In the genomic region with DNA sequence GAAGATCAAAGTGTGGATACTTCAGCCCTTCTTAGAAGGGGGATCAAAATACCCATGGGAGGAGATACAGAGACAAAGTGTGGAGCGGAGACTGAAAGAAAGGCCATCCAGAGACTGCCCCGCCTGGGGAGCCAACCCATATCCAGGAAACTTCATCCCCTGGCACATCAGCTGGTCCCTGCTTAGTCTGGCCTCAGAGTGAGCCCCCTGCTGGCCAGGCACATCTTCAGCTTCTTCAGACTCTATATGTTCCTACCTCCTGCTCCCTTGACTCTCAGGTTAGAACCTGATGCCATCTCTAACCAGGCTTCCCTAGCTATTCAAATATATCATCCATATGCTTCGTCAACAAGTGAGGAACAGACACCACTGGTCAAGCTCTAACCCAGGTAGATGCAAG, we compare ENCODE assay signal across 10 mouse cellular contexts. TPM values are rescaled to one million over a fixed set of nuclear protein-coding genes. Genes with fewer than 3 reads are reported as not detected.
A peak's percentile ranks its signal among the peaks of the same experiment; 100 is the strongest.
DNase-seq lines count a peak whose midpoint lies in the region; ATAC-seq and TF ChIP-seq lines count a peak whose summit lies in the region.
"Had no signal": no experiment of that assay in that cellular context is flagged by ENCODE, and none has a peak within 500 bp of the region (broad histone marks: within the 10 kb centered on the region; RNA-seq: fewer than 3 reads in every experiment).

No protein-coding gene starts in this region.

- no peaks in the 10 kb centered on the region for H3K9me3 ChIP-seq in heart, embryonic 12.5 days (replicated peaks)
- no peaks in the 10 kb centered on the region for H3K9me3 ChIP-seq in forebrain, embryonic 15.5 days
- H3K9me3 ChIP-seq: neural tube, embryonic 12.5 days had no signal

- no peak overlapping the region for H3K4me3 ChIP-seq in heart, embryonic 12.5 days
- no peak overlapping the region for H3K4me3 ChIP-seq in embryonic fibroblast, embryonic 13.5 days (ENCODE audit: insufficient read depth, low read length)
- H3K4me3 ChIP-seq in lung, adult 2 months (replicated peaks; ENCODE audit: extremely low read depth, low read depth, low read length): no peak overlapping the region
- H3K4me3 ChIP-seq in forebrain, embryonic 15.5 days: no peak overlapping the region
- H3K4me3 ChIP-seq: neural tube, embryonic 12.5 days had no signal

- H3K27me3 ChIP-seq in heart, embryonic 12.5 days (replicated peaks): no peaks in the 10 kb centered on the region
- H3K27me3 ChIP-seq in forebrain, embryonic 15.5 days: no peaks in the 10 kb centered on the region
- H3K27me3 ChIP-seq: neural tube, embryonic 12.5 days had no signal

- H3K9ac ChIP-seq in heart, embryonic 12.5 days: no peak overlapping the region
- no peak overlapping the region for H3K9ac ChIP-seq in forebrain, embryonic 15.5 days (replicated peaks)
- H3K9ac ChIP-seq: neural tube, embryonic 12.5 days had no signal

- H3K36me3 ChIP-seq in heart, embryonic 12.5 days: no peaks in the 10 kb centered on the region
- no peaks in the 10 kb centered on the region for H3K36me3 ChIP-seq in forebrain, embryonic 15.5 days
- H3K36me3 ChIP-seq: neural tube, embryonic 12.5 days had no signal

- TF ChIP-seq POLR2A in embryonic fibroblast, embryonic 13.5 days (IDR thresholded peaks at IDR 0.05; ENCODE audit: low read depth, low read length): no peak
- no peak for TF ChIP-seq POLR2A in lung, adult 2 months (IDR thresholded peaks at IDR 0.05; ENCODE audit: borderline replicate concordance, extremely low read depth, low read depth, low read length)

- 57% methylated on average over 3 of the region's 3 CpGs for WGBS in heart, embryonic 12.5 days
- whole genome bisulfite sequencing in lung, adult 2 months: 48% methylated on average over 3 of the region's 3 CpGs
- 89% methylated on average over 3 of the region's 3 CpGs for WGBS in forebrain, embryonic 15.5 days

- no peak overlapping the region for H3K4me2 ChIP-seq in heart, embryonic 12.5 days
- no peak overlapping the region for H3K4me2 ChIP-seq in forebrain, embryonic 15.5 days (replicated peaks)
- H3K4me2 ChIP-seq: neural tube, embryonic 12.5 days had no signal

- no peak overlapping the region for H3K27ac ChIP-seq in heart, embryonic 12.5 days (ENCODE audit: poor library complexity, severe bottlenecking)
- no peak overlapping the region for H3K27ac ChIP-seq in embryonic fibroblast, embryonic 13.5 days (ENCODE audit: insufficient read depth, low read length)
- no peak overlapping the region for H3K27ac ChIP-seq in forebrain, embryonic 15.5 days (replicated peaks)
- H3K27ac ChIP-seq: neural tube, embryonic 12.5 days had no signal

- peak; percentile 55; the same call in 1 of the 2 replicates for TF ChIP-seq CTCF in embryonic fibroblast, embryonic 13.5 days (IDR thresholded peaks at IDR 0.05; ENCODE audit: borderline replicate concordance, insufficient read depth, low read length)
- peak; percentile 70 for TF ChIP-seq CTCF in lung, adult 2 months (IDR thresholded peaks at IDR 0.05; ENCODE audit: insufficient read depth, low read length)

- no peaks in the 10 kb centered on the region for H3K4me1 ChIP-seq in heart, embryonic 12.5 days (replicated peaks)
- H3K4me1 ChIP-seq in embryonic fibroblast, embryonic 13.5 days (ENCODE audit: control insufficient read depth, insufficient read depth, low read length): no peaks in the 10 kb centered on the region
- H3K4me1 ChIP-seq in lung, adult 2 months (ENCODE audit: control insufficient read depth, insufficient read depth, low read length): no peaks in the 10 kb centered on the region
- H3K4me1 ChIP-seq in forebrain, embryonic 15.5 days: peaks cover 19% of the 10 kb centered on the region

- no peak for ATAC-seq in heart, embryonic 12.5 days (ENCODE audit: insufficient number of reproducible peaks, low FRiP score)
- no peak for ATAC-seq in forebrain, embryonic 15.5 days (replicated peaks)

- peak; percentile 86 for DNase-seq in heart, adult 11 months
- DNase-seq in urinary bladder, adult 18-20 months (ENCODE audit: low spot score in 2 of 2): peak; percentile 2 to 15
- no peak for DNase-seq in urinary bladder, adult 2 months (ENCODE audit: low spot score)
- peak; percentile 24 for DNase-seq in lung, adult 2 months
- peak; percentile 67 for DNase-seq in thymus, postnatal 0 days (ENCODE audit: low spot score)

RNA-seq across cellular contexts. Expression of a gene that starts 33.9 kb away (rescaled TPM):
- not detected in 2 replicates for polyA plus RNA-seq in heart, embryonic 12.5 days (2016; fragmentation: Nextera tagmentation; extraction: Ambion mirVana)
- polyA plus RNA-seq in urinary bladder, adult 2 months (2012; rRNA removed): not detected in 2 replicates
- polyA plus RNA-seq in embryonic fibroblast, embryonic 13.5 days (2011; ENCODE audit: insufficient read length, low read depth, missing spikeins): not detected in 2 replicates
- polyA plus RNA-seq in lung, adult 2 months (2012; rRNA removed): not detected in 2 replicates
- not detected in 2 replicates for polyA plus RNA-seq in thymus, postnatal 0 days (2015; fragmentation: Nextera tagmentation; extraction: Ambion mirVana)
- not detected in 2 replicates for polyA plus RNA-seq in forebrain, embryonic 15.5 days (2015; fragmentation: Nextera tagmentation; extraction: Ambion mirVana)
- polyA plus RNA-seq: intestine, embryonic 14.5 days; neural tube, embryonic 12.5 days had no signal

RNA-seq across cellular contexts. Expression of a gene that starts 48.1 kb away (rescaled TPM):
- polyA plus RNA-seq in heart, embryonic 12.5 days (2016; fragmentation: Nextera tagmentation; extraction: Ambion mirVana): 0.03 TPM in 1 of 2 replicates, not detected in the other
- 4.9 and 6.2 TPM in 2 replicates for polyA plus RNA-seq in urinary bladder, adult 2 months (2012; rRNA removed)
- polyA plus RNA-seq in embryonic fibroblast, embryonic 13.5 days (2011; ENCODE audit: insufficient read length, low read depth, missing spikeins): 0.07 TPM in 1 of 2 replicates, not detected in the other
- 2.1 and 3.3 TPM in 2 replicates for polyA plus RNA-seq in lung, adult 2 months (2012; rRNA removed)
- 0.18 and 0.29 TPM in 2 replicates for polyA plus RNA-seq in thymus, postnatal 0 days (2015; fragmentation: Nextera tagmentation; extraction: Ambion mirVana)
- 0.73 and 0.83 TPM in 2 replicates for polyA plus RNA-seq in forebrain, embryonic 15.5 days (2015; fragmentation: Nextera tagmentation; extraction: Ambion mirVana)
